Mouse (Mus musculus) heart, postnatal 14 days (tissue): ENCODE measurements around the gene Sdc3. TPM values are rescaled to one million over a fixed set of nuclear protein-coding genes. Genes with fewer than 3 reads are reported as not detected.

Experiments
- DNase-seq, 2 experiments: peaks; one replicate each; pipeline ENCODE4 v3.0.0; 2021 to 2022
- intact Hi-C: fragments of 180-260 bp; cut with DNase I; formaldehyde crosslinking; loops from one replicate; pipeline ENCODE4 v1.15.1; 2025
- total RNA-seq, 2 experiments: library from RNA; stranded (reverse); gene quantifications; 2 replicates each; pipeline ENCODE4 v1.2.3; 2021

The Sdc3 gene
- total RNA-seq, 2 experiments from 2014 or later = 43.0 to 50.6 TPM

- DNase-seq = no peak
- intact Hi-C loops = no loop called here
Observed at GRCm38 (mm10) chr4:130814742-130815330, 22.5 kb downstream of the Sdc3 start.

GRCm38 (mm10) chr4:130815860-130816259, 23.5 kb downstream of the Sdc3 start:
- DNase-seq = peak in 1 of 2 experiments; percentile 32
- intact Hi-C loops = no loop called here

GRCm38 (mm10) chr4:130819806-130820205, 27.5 kb downstream of the Sdc3 start:
- DNase-seq = no peak
- intact Hi-C loops = no loop called here

GRCm38 (mm10) chr4:130820594-130821255, 28.4 kb downstream of the Sdc3 start:
- intact Hi-C loops = no loop called here
- peak in 1 of 2 experiments; percentile 29 for DNase-seq

DNA sequence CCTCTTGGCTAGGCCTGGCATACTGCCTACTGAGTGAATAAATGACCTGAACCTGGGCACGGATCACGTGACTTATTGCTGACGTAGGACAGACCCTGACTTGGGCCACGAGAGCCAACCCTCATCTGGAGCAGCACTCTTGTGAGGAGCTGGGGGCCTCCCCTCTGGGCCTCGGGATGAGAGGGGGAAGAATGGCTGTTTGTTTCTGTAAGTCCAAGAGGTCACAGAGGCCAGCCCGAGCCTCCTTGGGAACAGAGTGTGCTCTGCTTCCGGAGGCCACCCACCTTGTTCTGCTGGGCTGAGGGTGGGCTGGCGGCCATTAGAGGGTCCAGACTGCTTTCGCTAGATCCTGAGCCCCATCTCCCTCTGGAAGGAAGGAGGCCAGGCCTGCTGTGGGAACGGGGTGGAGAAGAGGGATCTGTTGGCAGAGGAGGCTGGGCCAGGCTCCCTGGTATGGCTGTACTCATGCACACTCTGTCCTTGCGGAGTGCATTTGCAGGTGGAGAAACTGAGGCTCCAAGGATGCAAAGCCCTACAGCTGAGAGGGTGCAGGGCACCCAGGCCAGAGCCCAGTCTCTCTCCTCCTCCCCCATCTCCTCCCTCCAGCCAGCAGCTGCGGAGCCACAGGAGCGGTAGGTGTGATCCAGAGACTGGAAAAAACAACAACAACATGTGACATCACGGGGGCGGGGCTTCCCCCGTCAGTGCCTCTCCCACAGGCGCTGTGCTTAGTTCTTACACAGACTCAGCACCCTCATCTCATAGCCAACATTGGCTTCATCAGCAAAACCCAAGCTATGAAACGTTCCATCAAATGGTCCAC, 36.7 kb downstream of the Sdc3 start:
- intact Hi-C loops = no loop called here
- peak; percentile 70 to 79 for DNase-seq

- intact Hi-C loops = loop anchor here (2.0 kb wide), 1 partner anchor 39 kb away; no protein-coding TSS in a partner anchor
- DNase-seq = no peak
Observed at GRCm38 (mm10) chr4:130834122-130834521, 41.8 kb downstream of the Sdc3 start.

GRCm38 (mm10) chr4:130835550-130835949, 43.2 kb downstream of the Sdc3 start:
- intact Hi-C loops = loop anchor here (2.0 kb wide), 1 partner anchor 41 kb away; no protein-coding TSS in a partner anchor
- DNase-seq = peak; percentile 43 to 57

DNA sequence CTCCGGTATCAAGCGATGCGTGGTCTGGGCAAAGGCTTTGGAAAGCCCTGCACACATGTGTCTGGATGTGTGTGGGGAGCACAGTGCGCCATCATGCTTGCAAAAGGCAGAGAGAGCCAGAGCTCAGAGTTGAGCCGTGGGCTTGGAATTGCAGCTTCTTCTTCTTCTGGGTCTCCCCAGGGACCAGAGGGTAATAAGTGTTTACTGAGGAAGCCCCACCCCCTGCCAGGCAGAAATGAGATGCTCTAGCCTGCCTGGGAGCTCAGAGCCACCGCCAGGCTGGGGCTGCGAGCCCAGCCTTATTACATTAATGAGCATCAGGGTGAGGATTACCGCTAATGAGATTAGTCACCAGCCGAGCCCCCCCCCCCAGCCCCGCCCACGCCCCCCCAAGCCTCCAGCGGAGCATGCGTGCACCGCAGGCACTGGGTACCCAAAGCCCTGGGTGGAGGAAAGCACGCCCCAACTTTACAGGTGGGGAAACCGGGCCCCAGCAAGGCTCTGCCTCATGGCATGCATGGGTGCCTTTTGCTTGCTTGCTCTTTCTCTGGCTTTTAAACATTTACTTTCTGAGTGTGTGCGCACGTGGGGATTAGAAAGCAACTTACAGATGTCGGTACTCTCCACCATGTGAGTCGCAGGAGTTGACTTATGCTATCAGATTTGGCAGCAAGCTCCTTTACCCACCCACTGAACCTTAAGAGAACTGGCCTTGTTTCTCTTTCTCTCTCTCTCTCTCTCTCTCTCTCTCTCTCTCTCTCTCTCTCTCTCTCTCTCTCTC, 44.1 kb downstream of the Sdc3 start:
- intact Hi-C loops = no loop called here
- no peak for DNase-seq

- peak in 1 of 2 experiments; percentile 37 for DNase-seq
- intact Hi-C loops = no loop called here
Observed at GRCm38 (mm10) chr4:130838585-130838984, 46.2 kb downstream of the Sdc3 start.

- peak; percentile 58 to 63 for DNase-seq
- intact Hi-C loops = no loop called here
Observed at GRCm38 (mm10) chr4:130841107-130841840, 48.9 kb downstream of the Sdc3 start.

DNA sequence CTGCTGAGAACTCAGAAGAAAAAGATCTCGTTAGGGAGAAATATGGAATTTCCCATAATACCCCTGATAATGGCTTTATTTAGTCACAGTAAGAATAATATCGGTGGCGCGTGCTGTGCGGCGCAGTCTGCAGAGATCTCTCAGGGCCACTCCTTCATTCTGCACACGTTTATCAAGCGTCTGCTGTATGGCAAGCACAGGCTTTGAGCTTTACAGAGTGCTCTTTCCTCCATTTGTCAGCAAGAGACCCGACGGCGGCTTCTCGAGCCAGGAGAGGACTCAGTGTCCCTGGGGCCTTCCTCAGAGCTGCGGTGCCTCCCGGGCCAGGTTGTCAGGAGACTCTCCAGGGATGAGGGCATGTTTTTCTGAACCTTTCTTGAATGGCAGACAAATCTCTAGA, 56.5 kb downstream of the Sdc3 start:
- intact Hi-C loops = no loop called here
- DNase-seq = no peak

GRCm38 (mm10) chr4:130857661-130858060, 65.3 kb downstream of the Sdc3 start:
- no peak for DNase-seq
- intact Hi-C loops = no loop called here

DNA sequence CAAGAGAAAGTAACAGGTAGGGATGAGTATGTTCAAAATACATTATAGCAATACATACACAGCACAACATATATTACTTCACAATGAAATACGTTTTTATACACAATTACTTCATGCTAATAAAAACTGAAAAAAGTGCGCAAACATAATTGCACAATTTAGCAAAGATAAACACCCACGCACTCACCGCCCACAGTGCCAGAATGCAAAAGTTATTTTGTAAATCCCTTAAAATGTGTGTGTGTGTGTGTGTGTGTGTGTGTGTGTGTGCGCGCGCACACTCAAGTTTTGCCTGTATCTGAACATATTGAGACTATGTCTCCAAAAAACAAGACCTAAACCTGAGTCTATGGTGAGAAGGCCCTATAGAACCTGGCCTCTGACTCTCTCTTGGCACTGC, 66.5 kb downstream of the Sdc3 start:
- no peak for DNase-seq
- intact Hi-C loops = no loop called here

DNA sequence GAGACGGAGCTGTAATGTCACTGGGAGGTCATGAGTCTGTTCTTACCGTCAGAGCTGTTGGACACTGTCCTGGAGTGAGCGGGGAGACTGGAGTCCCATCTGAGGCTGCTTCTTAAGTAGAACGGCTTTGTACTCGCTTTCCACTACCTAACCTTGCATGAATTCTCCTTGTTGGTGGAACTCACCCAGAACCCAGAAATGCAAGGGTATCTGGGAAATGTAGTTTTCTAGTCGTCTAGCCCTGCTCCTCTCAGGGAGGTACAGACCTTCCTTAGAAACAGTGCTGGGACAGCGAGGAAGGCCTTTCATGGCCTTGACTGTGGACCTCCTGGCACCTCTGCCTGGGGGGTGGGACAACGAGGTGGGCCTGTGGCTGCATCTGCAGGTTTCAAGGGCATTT, 67.1 kb downstream of the Sdc3 start:
- intact Hi-C loops = no loop called here
- no peak for DNase-seq

DNA sequence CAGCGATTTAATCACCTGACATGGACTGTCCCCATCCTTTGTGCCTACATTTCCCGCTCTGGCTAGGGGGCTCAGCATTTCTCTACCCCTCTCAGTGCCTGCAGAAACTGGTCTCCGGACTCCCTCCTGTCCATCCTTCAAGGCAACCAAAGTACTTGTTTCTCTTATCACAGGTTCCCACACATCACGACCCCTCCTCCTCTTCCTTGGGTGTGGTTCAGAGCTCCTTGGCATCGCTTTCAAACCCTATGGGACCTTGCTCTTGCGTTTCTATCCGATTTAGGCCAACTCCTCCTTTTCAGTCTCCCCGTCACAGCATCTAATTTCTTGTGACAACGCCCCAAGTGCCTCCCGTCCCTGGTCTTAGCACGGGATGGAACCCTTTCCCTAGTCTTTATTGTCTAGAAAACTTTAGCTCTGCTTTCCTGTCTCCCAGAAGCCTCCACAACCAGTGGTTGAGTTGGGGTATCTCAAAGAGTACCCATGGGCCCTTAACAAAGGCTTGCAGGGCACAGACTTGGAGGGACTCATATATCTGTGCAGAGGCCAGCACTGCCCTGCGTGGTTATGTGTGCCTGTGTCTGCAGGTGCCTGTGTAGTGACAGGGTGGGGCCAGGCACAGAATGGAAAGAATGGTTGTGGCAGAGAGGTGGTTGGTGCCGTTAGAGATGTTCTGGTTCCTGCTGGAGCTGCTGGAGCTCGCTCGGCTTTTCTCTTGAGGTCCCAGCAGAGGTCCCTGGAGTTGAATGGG, 68.7 kb downstream of the Sdc3 start:
- intact Hi-C loops = no loop called here
- DNase-seq = no peak

GRCm38 (mm10) chr4:130861653-130862208, 69.4 kb downstream of the Sdc3 start:
- intact Hi-C loops = no loop called here

GRCm38 (mm10) chr4:130862538-130862937, 70.2 kb downstream of the Sdc3 start:
- DNase-seq = no peak
- intact Hi-C loops = no loop called here

More at GRCm38 (mm10) chr4:130861653-130862208, 69.4 kb downstream of the Sdc3 start:
- peak; percentile 65 to 73 for DNase-seq

DNA sequence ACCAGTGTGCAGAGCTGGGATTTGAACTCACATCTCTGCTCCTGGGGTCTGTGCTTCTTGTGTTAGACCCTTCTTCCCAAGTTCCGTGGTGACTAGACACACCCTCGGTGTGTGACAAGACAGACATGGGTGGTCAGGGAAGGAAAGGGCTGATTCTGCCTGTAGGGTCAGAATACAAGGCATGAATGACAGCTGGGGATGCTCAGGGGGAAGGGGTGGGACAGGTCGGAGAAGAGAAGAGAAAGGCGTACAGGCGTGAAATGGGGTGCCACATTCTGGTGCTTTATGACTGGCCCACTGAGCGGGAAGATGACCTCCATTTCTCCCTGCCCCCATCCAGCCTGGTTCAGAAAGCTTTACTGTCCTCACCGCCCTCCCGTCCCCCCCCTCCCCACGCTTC, 73.1 kb downstream of the Sdc3 start:
- DNase-seq = no peak
- intact Hi-C loops = no loop called here

DNA sequence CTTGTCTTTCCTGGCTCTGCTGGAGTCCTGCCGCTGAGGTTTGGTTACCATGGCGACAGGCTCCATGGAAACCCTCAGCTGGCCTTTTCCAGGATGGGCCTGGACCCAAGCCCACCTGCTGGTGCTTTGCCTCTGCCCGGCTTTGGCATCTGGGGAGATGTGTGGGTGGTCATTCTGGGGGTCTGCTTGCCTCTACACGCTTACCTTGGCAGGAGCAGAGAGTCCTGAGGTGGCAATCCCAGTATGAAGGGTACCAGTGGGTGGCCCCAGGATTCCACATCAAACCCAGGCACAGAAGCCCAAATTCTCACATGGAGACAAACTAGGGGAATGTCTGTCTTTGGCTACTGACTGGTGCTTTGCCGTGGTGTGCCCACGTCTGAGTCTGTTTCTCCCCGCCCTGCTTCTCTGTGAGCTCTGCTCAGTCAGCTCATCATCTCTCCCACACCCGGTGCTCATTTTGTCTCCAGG, 73.6 kb downstream of the Sdc3 start:
- no peak for DNase-seq
- intact Hi-C loops = no loop called here
